Mouse (Mus musculus) thymus, postnatal 36 days (tissue): Measurements from ENCODE around the gene Slc34a1.

Experiments used
- DNase-seq, 2 experiments: peaks; one replicate each; pipeline ENCODE4 v3.0.0; 2022; ENCODE audit warnings: mixed read lengths in 2 of 2

The Slc34a1 gene

DNA sequence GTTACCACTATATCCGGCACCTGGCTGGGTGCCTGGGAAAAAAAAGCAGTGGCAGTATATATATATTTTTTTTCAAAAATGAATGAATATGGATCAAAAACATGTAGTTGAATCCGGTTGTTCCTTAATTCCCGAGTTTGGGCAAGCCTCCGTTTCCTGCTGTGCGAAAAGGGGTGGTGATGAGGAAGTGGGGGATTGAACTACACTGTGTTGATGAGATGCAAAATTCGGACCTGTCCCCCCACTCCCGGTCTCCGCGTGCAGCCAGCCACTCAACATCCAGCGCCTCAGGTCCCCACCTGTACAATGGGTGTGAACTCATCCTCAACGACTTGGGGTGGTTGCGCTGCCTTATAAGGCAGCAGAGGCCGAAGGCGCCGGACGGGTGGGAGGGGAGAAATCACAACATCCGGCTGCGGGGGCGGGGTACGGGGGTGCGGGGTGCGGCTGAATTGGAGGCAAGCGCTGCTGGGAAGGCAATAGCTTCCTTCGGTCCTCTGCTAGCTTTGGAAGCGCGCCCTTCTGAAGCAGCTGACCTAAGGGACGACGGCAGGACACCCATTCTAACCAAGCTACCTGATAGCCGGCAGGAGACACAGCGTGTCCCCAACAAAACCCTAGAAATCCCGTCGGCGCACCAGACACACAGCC, 46.4 kb downstream of the Slc34a1 start:
- DNase-seq, result peak in 1 of 2 experiments; percentile 88

DNA sequence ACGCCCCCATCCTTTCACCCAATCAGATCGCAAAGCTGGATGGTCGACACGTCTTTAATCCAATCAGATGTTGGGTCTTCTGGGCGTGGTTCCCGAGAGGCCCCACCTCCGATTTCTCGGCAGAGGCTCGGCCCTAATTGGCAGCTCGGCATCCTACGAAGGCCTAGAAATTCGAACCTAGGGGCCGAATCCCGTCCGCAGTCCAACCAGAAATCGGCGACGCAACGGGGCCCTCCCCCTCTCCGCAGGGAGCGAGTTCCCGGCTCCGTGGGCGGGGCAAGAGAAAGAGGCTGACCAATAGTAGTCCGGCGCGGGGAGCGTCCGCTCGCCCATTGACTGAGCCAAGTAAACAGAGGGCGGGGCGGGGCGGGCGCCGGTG, 46.9 kb downstream of the Slc34a1 start, which contains the start of gene Grk6:
Gene Grk6 (plus strand): TSS at position 136 of the 379 bp plus-strand sequence.
- DNase-seq, result peak; percentile 99 to 100

DNA sequence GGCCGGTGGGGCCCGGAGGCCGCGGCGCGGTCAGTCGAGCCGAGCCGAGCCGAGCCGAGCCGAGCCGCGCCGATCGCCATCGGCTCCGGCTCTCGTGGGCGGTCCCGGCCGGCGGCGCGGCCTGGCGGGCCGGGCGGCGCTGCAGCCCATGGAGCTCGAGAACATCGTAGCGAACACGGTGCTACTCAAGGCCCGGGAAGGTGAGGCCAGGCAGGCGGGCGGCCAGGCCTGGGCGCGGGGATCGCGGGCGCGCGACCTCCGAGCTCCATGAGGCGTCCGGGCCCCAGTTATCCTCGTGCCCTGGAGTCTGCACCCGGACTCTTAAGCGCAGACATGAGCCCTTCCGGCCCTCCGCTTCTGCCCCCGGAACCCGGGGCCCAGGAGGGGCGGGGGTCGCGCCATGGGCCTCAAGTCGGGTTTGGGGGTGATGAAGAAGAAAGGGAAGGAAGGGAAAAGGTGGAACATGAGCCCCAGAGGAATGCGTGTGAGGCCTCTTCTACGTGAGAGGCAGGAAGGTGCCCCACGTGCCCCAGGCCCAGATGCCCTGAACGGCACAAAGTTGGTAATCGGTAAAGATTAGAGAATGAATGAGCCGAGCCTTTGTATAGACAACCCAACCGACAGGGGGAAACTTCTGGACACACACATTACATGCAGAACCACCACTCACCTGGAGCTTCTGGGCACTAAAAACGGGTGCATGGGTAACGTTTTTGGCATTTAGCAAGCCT, 47.5 kb downstream of the Slc34a1 start:
- DNase-seq, result peak; percentile 61 to 72

DNA sequence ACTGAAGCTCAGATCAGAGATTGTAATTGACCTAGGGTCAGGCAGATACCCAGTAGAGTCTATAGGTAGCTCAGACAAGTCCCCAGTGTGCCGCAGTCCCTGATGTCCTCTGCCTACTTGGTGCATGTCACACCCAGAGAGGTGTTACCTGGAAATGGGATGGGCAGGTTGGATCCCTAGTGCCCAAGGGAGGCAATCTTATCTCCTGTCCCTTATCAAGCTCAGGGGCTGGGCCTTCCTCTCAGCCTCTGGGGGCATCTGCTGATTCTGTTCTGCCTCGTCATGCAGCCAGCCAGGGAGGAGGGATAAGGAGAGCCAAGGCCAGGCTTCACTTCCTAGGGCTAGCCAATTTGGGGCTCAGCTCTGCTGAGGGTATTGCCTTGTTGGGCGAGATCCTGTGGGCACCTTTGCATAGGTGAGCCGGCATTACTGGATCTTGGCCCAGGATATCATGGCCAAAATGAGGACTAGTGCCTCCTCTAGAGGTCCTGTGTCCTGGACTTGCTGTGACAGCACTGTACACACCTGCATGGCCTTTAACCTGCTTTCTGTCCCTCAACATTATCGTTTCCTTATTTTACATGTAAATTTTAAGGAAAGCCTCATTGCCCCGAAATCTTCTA, 48.6 kb downstream of the Slc34a1 start:
- DNase-seq, result peak in 1 of 2 experiments; percentile 45

DNA sequence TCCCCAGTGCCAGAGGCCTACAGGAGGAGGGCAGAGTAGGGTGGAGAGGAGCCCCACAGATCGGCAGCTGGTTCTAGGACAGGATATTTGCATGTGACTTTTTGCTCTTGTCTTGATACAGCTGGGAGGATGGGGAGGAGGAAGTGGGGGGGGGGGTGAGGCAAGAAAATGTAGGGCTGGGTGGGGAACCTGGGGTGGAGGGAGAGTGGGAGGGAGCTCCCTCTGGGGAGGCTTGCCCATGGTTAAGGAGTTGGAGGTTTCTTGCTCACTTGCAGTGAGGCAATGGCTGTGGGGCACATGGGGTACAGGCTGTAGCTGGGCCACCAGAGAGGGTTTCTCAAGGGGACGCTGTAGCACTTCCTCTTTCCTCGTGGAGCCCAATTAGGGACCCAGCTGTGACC, 49.6 kb downstream of the Slc34a1 start:
- DNase-seq, result peak; percentile 69 to 83

DNA sequence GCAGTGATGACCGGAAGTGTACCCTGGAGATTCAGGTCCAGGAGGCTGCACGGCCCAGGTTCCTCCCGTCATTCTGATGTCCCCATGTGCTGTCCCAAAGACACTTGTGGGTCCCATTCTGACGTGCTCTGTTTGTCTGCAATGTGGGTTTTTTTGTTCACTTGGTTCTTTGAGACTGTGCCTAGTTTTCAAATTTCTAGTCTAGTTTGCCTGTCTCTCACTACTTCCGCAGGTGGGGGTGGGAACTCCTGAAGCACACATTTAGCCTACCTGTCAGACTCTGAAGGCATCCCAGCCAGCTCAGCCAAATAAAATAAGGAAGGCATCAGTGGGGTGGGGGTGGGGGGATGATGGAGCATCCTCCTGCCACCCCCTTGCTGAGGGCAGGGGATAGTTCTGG, 50.1 kb downstream of the Slc34a1 start:
- no peak for DNase-seq

DNA sequence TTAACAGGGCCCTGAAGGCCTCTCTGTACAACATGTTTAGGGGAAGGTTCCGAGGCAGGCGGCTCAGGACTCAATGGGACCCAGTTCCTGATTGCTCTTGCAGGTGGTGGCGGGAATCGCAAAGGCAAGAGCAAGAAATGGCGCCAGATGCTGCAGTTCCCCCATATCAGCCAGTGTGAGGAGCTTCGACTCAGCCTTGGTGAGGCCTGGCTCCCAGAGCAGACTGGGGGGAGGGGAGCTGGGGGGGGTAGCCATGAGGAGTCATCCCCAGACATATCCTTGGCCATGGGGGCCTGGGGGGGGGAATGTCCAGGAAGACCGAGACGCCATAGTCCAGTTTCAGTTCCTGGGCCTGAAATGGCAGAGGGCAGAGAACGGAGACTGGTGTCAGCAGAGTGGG, 51.2 kb downstream of the Slc34a1 start:
- DNase-seq, result peak; percentile 49 to 69

DNA sequence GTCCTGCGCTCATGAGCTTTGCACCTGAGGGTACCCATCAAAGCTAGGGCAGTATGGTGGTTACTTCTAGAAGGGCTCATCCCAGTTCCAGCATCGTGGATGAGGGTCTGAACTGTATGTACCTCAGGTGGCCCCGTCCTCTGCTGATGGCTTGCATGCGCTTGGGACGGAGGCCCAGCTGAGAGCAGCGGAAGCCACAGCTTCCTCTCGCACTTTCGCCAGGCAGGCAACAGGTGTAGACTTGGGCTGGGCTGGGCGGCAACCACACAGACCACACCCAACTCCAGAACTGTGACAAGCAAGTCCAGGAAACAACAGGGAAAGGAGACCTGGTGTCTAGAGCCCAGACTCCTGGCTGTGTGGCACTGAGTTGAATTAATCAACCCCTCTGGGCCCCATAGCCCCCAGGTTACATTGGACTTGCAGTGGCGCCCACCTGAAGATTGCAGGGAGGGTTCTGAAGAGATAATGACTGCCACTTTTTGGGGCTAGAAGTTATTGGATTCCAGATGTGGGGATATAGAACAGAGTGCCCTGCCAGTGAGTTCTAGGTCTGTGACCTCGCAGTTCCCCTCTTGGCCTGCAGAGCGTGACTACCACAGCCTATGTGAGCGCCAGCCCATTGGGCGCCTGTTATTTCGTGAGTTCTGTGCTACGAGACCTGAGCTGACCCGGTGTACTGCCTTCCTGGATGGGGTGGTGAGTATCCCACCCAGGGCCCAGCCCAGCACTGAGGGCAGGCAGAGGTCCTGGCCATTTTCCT, 51.9 kb downstream of the Slc34a1 start:
- peak; percentile 76 to 86 for DNase-seq

DNA sequence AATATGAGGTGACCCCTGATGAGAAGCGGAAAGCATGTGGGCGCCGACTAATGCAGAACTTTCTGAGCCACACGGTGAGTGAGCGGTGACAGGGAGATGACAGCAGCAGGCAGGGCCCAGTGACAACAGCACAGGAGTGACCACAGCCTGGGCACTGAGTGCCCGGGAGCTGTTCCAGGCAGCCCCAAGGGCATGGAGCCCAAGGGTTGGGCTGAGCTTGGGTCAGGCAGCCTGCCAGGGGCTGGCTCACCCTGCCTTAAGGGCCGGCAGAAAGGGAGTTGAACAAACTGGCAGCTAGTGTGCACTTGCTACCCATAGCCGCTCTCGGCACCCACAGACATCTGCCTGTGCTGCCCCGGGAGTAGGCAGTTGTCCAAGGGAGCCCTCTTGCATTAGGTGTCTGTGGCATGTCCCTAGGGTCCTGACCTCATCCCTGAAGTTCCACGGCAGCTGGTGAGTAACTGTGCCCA, 52.6 kb downstream of the Slc34a1 start:
- DNase-seq, result peak in 1 of 2 experiments; percentile 33

DNA sequence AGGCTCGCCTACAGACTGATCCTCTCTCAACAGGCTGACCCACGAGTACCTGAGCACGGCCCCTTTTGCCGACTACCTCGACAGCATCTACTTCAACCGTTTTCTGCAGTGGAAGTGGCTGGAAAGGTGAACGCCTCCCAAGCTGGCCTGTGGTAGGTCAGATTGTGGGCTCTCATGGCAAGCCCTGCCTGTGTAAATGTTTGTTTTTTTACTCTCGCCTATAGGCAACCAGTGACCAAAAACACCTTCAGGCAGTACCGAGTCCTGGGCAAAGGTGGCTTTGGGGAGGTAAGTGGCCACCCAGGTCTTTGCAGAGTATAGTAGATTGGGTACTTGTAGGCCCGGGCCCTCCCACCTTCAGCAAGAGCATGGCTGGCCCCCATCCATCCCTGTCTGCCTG, 53.3 kb downstream of the Slc34a1 start:
- peak in 1 of 2 experiments; percentile 13 for DNase-seq

DNA sequence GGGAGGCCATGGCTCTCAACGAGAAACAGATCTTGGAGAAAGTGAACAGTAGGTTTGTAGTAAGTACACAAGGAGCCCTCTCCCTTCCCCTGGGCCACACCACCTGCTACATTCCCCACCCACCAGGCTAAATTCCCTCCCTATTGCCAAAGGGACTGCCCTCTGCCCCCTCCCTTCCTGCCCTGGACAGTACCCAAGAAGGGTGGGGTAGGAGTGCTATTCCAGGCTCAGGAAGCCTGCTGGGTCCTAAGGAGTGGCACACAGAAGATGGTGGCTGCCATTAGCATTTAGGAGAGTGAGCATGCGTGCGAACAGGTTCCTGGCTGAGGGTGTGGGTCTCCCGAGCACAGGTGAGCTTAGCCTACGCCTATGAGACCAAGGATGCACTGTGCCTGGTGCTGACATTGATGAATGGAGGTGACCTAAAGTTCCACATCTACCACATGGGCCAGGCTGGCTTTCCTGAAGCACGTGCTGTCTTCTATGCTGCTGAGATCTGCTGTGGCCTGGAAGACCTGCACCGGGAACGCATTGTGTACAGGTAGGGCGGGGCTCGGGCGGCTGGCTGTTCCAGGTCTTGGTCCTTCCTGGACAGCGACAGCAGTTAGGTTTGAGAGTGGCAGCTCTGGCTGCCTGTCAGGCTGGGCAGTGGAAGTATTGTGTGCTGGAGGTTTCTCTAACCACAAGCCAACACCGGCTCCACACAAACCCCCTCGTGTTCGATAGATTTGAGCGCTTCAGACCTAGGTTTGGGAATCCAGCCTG, 54.0 kb downstream of the Slc34a1 start:
- DNase-seq, result peak in 1 of 2 experiments; percentile 8

DNA sequence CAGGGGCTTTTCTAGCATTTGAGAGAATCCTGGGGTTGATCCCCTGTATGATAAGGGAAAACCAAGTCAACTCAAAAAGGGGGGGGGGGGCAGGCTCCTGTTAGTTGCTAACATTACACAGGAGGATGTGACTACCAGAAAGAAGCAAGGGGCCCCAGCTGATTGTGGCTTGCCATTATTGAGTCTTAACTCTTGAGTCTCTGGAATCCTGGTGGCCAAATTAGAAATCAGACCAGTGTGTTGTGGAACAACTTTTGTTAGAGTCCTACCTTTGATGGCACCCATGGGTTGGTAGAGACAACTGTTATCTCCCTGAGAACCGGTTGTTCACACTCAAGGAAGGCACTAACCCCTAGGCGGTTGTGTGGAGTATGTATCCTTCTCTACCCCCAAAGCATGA, 65.0 kb downstream of the Slc34a1 start:
- no peak for DNase-seq

DNA sequence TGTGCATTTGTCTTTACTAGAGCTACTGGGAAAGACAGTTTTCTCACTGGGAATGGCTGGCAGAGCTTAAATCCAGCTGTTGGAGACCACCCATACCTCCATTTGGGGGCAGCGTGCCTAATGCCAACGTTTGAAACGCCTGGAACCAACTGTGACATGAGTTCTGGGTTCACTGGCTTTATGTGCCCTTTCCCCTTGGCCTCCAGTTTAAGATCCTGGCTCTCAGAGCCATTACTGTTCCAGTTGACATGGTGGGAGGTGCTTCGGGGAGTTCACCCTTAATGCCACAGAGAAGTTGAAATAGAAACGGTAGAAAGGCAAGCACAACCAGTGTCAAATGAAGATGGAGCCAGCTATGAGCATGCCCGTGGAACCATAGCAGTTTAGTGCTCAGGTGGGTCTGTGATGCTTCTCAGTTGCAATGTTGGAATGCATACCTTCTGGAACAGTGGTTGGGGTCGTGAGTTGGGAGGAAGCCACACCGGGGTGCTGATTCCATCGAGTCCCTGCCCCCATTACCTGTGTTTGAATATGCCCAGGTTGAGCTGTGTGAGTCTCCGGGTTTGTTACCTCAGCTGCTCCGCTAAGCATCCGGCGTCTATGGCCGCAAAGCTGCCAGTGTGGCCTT, 65.5 kb downstream of the Slc34a1 start:
- DNase-seq, result peak in 1 of 2 experiments; percentile 24

DNA sequence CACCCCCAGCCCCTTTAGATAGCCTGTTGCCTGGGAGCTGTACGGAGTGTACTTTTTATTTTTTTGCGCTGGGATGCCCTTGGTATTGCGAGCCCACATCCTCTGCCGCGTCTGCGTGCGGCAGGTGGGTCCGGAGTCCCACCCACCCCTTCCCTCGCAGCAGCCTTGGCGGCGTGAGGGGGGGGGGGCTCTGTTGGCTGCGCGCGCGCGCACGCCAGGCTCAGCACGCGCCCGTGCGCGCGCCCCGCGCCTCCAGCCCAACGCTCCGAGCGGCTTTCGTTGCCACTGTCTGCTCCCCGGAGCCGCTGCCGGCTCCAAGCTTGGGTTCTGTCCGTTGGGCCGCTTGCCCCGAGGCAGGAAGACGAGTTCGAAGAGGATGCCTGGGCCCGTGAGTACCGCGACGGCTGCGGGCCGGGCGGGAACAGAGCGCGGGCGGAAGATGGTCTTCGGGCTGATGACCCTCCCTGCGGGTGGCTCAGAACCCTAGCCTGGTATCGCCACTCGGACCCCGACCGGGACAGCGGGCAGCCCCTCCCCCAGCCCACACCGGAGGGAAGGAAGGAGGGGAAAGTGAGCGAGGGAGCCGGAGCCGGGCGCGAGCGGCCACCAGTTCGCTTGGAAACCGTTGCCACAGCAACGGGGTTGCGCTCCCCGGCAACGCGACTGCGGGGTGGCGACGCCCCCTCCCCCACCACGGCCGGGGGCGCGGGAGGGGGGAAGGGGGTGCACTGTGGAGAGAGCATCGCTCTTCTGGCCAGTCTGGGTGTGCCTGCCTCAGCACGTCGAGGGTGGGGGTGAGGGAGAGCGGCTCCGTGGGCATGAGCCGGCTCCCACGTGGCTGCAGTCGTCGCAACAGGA, 66.3 kb downstream of the Slc34a1 start, which contains the start of gene Prr7:
Gene Prr7 (plus strand): TSS at position 241 of the 858 bp plus-strand sequence.
- peak; percentile 67 to 83 for DNase-seq

DNA sequence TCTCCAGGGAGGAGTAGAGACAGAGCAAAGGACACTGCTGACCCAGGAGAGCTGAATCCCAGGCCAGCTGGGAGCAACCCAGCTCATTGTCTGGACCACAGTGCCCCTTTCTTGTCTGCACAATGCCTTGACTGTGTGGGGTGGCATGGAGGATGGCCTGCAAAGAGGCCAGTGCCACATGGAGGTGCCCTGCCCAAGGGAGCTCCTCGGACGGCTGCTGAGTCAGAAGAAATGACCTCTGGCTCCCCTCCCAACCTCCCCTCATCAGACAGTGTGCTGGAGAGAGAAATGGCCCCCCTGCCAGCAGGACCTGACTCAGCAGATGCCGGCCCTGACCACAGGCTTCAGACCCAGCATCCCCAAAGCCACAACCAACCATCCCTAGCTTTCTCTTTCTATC, 67.2 kb downstream of the Slc34a1 start:
- peak in 1 of 2 experiments; percentile 42 for DNase-seq
